Mouse (Mus musculus) brown adipose tissue, adult 24 weeks (tissue): Measurements from ENCODE around the gene Hoxb5. TPM values are rescaled to one million over a fixed set of nuclear protein-coding genes. Genes with fewer than 3 reads are reported as not detected.

Experiments used
- H3K27ac ChIP-seq: fragments of 200-500 bp; replicated peaks from 2 replicates; pipeline ENCODE4 v1.5.1; 2012; ENCODE audit warnings: low read depth, mild to moderate bottlenecking, low read length
- H3K4me1 ChIP-seq: fragments of 200-500 bp; 2 replicates; pipeline ENCODE4 v1.6.1; 2012; ENCODE audit warnings: low read length, mixed read lengths; ENCODE audit not compliant: control insufficient read depth, insufficient read depth, insufficient read length
- H3K4me3 ChIP-seq: fragments of 200-500 bp; 2 replicates; pipeline ENCODE4 v1.5.1; 2012; ENCODE audit warnings: low read depth, mild to moderate bottlenecking, low read length, moderate library complexity; ENCODE audit not compliant: insufficient read depth
- polyA plus RNA-seq: library from polyadenylated mRNA; stranded (reverse); fragments of >200 nt; gene quantifications from 2 replicates; pipeline ENCODE4 v1.2.4, GENCODE M21; 2012; ENCODE audit not compliant: missing spikeins, insufficient read depth, insufficient read length

Gene Hoxb5
- polyA plus RNA-seq, 1 experiment = 1.1 TPM

GRCm38 (mm10) chr11:96324965-96325364 lies 21.8 kb downstream of the Hoxb5 start:
- H3K4me1 ChIP-seq = peaks cover 9% of the 10 kb centered on the region
- no peak overlapping the region for H3K27ac ChIP-seq
- no peak overlapping the region for H3K4me3 ChIP-seq

GRCm38 (mm10) chr11:96325747-96326212 lies 22.6 kb downstream of the Hoxb5 start:
- Histone ChIP-seq H3K4me3 (peak overlapping the region; percentile 62), H3K4me1 (peaks cover 11% of the 10 kb centered on the region), H3K27ac (peak overlapping the region; percentile 83)

GRCm38 (mm10) chr11:96326705-96327104 lies 23.6 kb downstream of the Hoxb5 start:
- H3K4me3 ChIP-seq = peak overlapping the region; percentile 17
- no peak overlapping the region for H3K27ac ChIP-seq
- peaks cover 9% of the 10 kb centered on the region for H3K4me1 ChIP-seq

GRCm38 (mm10) chr11:96327122-96327521 lies 24.0 kb downstream of the Hoxb5 start:
- no peak overlapping the region for H3K27ac ChIP-seq
- H3K4me1 ChIP-seq = peaks cover 9% of the 10 kb centered on the region
- H3K4me3 ChIP-seq = peak overlapping the region; percentile 17

- Histone ChIP-seq H3K27ac (no peak overlapping the region), H3K4me1 (peaks cover 5% of the 10 kb centered on the region)
Observed at GRCm38 (mm10) chr11:96327750-96328149, 24.6 kb downstream of the Hoxb5 start.

GRCm38 (mm10) chr11:96328605-96329004 lies 25.5 kb downstream of the Hoxb5 start:
- Histone ChIP-seq H3K27ac (no peak overlapping the region), H3K4me3 (no peak overlapping the region), H3K4me1 (peaks cover 5% of the 10 kb centered on the region)

More at GRCm38 (mm10) chr11:96327750-96328149, 24.6 kb downstream of the Hoxb5 start:
- H3K4me3 ChIP-seq = no peak overlapping the region

- peak overlapping the region; percentile 43; the same call in 1 of the 2 replicates for H3K27ac ChIP-seq
- H3K4me1 ChIP-seq = peaks cover 5% of the 10 kb centered on the region
- H3K4me3 ChIP-seq = peak overlapping the region; percentile 66
Observed at GRCm38 (mm10) chr11:96332105-96332504, 29.0 kb downstream of the Hoxb5 start.

GRCm38 (mm10) chr11:96332618-96333032 lies 29.5 kb downstream of the Hoxb5 start:
- peak overlapping the region; percentile 66 for H3K4me3 ChIP-seq
- H3K27ac ChIP-seq = peak overlapping the region; percentile 43; the same call in 1 of the 2 replicates
- H3K4me1 ChIP-seq = peaks cover 5% of the 10 kb centered on the region

GRCm38 (mm10) chr11:96333241-96334001 lies 30.3 kb downstream of the Hoxb5 start:
- H3K27ac ChIP-seq = peak overlapping the region; percentile 43
- peaks cover 5% of the 10 kb centered on the region for H3K4me1 ChIP-seq
- H3K4me3 ChIP-seq = peak overlapping the region; percentile 66

GRCm38 (mm10) chr11:96334002-96334364 lies 30.8 kb downstream of the Hoxb5 start:
- Histone ChIP-seq H3K4me3 (peak overlapping the region; percentile 66; the same call in 1 of the 2 replicates), H3K4me1 (peaks cover 5% of the 10 kb centered on the region), H3K27ac (no peak overlapping the region; the same call in 1 of the 2 replicates)

- H3K4me1 ChIP-seq = peaks cover 8% of the 10 kb centered on the region
- no peak overlapping the region for H3K4me3 ChIP-seq
- H3K27ac ChIP-seq = no peak overlapping the region
Observed at GRCm38 (mm10) chr11:96334998-96335397, 31.9 kb downstream of the Hoxb5 start.

GRCm38 (mm10) chr11:96336597-96336996 lies 33.5 kb downstream of the Hoxb5 start:
- no peak overlapping the region for H3K27ac ChIP-seq
- no peak overlapping the region for H3K4me3 ChIP-seq
- peaks cover 9% of the 10 kb centered on the region; the same call in 1 of the 2 replicates for H3K4me1 ChIP-seq

- Histone ChIP-seq H3K27ac (0 out of 2 replicates have a peak overlapping the region, but pooled peaks have one; percentile 13), H3K4me1 (peaks cover 9% of the 10 kb centered on the region; the same call in 1 of the 2 replicates)
Observed at GRCm38 (mm10) chr11:96337026-96337425, 33.9 kb downstream of the Hoxb5 start.

GRCm38 (mm10) chr11:96338957-96339855 lies 36.1 kb downstream of the Hoxb5 start:
- Histone ChIP-seq H3K27ac (no peak overlapping the region), H3K4me1 (peaks cover 11% of the 10 kb centered on the region; the same call in 1 of the 2 replicates), H3K4me3 (no peak overlapping the region)

More at GRCm38 (mm10) chr11:96337026-96337425, 33.9 kb downstream of the Hoxb5 start:
- no peak overlapping the region for H3K4me3 ChIP-seq
